Mouse (Mus musculus): ENCODE data around the gene Fam214a. TPM values are rescaled to one million over a fixed set of nuclear protein-coding genes. Genes with fewer than 3 reads are reported as not detected.

Fam214a gene
- polyA plus RNA-seq, 1 experiment from 2014 or later: 15.4 TPM

GRCm38 (mm10) chr9:75001611-75002204 is 49.0 kb downstream of the Fam214a start:
- Histone ChIP-seq H3K36me3 (ENCODE audit: insufficient read depth, low read length) (peaks cover 6% of the 10 kb centered on the region; the same call in 1 of the 2 replicates), H3K4me1 (replicated peaks; ENCODE audit: insufficient read depth, low read length) (no peaks in the 10 kb centered on the region), H3K4me2 (ENCODE audit: low read length) (no peak overlapping the region), H3K27me3 (ENCODE audit: insufficient read depth, low read length) (no peaks in the 10 kb centered on the region), H3K4me3 (replicated peaks; ENCODE audit: low read depth, low read length) (no peak overlapping the region), H3K9me3 (replicated peaks; ENCODE audit: low read length) (no peaks in the 10 kb centered on the region), H3K9ac (ENCODE audit: low read depth, low read length) (no peak overlapping the region), H3K27ac (no peak overlapping the region)
- WGBS: 64% methylated on average over 5 of the region's 5 CpGs
- no peak for ATAC-seq (replicated peaks; ENCODE audit: low FRiP score, low read depth)
- DNase-seq (ENCODE audit: low spot score): peak; percentile 58
- no peak for TF ChIP-seq CTCF (IDR thresholded peaks at IDR 0.05; ENCODE audit: low read depth)

- H3K9me3 ChIP-seq (replicated peaks; ENCODE audit: low read length): no peaks in the 10 kb centered on the region
- ATAC-seq (replicated peaks; ENCODE audit: low FRiP score, low read depth) (no peak), DNase-seq (ENCODE audit: low spot score) (no peak)
- TF ChIP-seq CTCF (IDR thresholded peaks at IDR 0.05; ENCODE audit: low read depth): no peak
- H3K4me3 ChIP-seq (replicated peaks; ENCODE audit: low read depth, low read length): no peak overlapping the region
- WGBS: 58% methylated on average over 3 of the region's 3 CpGs
- H3K4me2 ChIP-seq (ENCODE audit: low read length): no peak overlapping the region
- no peaks in the 10 kb centered on the region for H3K4me1 ChIP-seq (replicated peaks; ENCODE audit: insufficient read depth, low read length)
- H3K27me3 ChIP-seq (ENCODE audit: insufficient read depth, low read length): no peaks in the 10 kb centered on the region
- no peak overlapping the region for H3K9ac ChIP-seq (ENCODE audit: low read depth, low read length)
- peaks cover 6% of the 10 kb centered on the region; the same call in 1 of the 2 replicates for H3K36me3 ChIP-seq (ENCODE audit: insufficient read depth, low read length)
- no peak overlapping the region for H3K27ac ChIP-seq
Observed at GRCm38 (mm10) chr9:75002262-75002661, 49.6 kb downstream of the Fam214a start.

- 90% methylated on average over 10 of the region's 10 CpGs for WGBS
- Histone ChIP-seq H3K36me3 (ENCODE audit: insufficient read depth, low read length) (peaks cover 10% of the 10 kb centered on the region), H3K9me3 (replicated peaks; ENCODE audit: low read length) (no peaks in the 10 kb centered on the region), H3K27me3 (ENCODE audit: insufficient read depth, low read length) (no peaks in the 10 kb centered on the region), H3K4me1 (replicated peaks; ENCODE audit: insufficient read depth, low read length) (no peaks in the 10 kb centered on the region), H3K4me2 (ENCODE audit: low read length) (no peak overlapping the region), H3K9ac (ENCODE audit: low read depth, low read length) (no peak overlapping the region), H3K4me3 (replicated peaks; ENCODE audit: low read depth, low read length) (no peak overlapping the region), H3K27ac (no peak overlapping the region)
- DNase-seq (ENCODE audit: low spot score): no peak
- no peak for ATAC-seq (replicated peaks; ENCODE audit: low FRiP score, low read depth)
- TF ChIP-seq CTCF (IDR thresholded peaks at IDR 0.05; ENCODE audit: low read depth): no peak
Observed at GRCm38 (mm10) chr9:75004203-75004602, 51.5 kb downstream of the Fam214a start.

GRCm38 (mm10) chr9:75016591-75016990 is 63.9 kb downstream of the Fam214a start:
- DNase-seq (ENCODE audit: low spot score) (no peak), ATAC-seq (replicated peaks; ENCODE audit: low FRiP score, low read depth) (no peak)
- no peak overlapping the region for H3K4me3 ChIP-seq (replicated peaks; ENCODE audit: low read depth, low read length)
- 92% methylated on average over 2 of the region's 2 CpGs for WGBS
- H3K36me3 ChIP-seq (ENCODE audit: insufficient read depth, low read length): peaks cover 14% of the 10 kb centered on the region; the same call in 1 of the 2 replicates
- H3K27ac ChIP-seq: no peak overlapping the region
- TF ChIP-seq CTCF (IDR thresholded peaks at IDR 0.05; ENCODE audit: low read depth): no peak
- H3K4me1 ChIP-seq (replicated peaks; ENCODE audit: insufficient read depth, low read length): no peaks in the 10 kb centered on the region
- H3K9ac ChIP-seq (ENCODE audit: low read depth, low read length): no peak overlapping the region
- no peak overlapping the region for H3K4me2 ChIP-seq (ENCODE audit: low read length)
- no peaks in the 10 kb centered on the region for H3K9me3 ChIP-seq (replicated peaks; ENCODE audit: low read length)
- H3K27me3 ChIP-seq (ENCODE audit: insufficient read depth, low read length): no peaks in the 10 kb centered on the region

- H3K27me3 ChIP-seq (ENCODE audit: insufficient read depth, low read length): no peaks in the 10 kb centered on the region
- H3K36me3 ChIP-seq (ENCODE audit: insufficient read depth, low read length): peaks cover 14% of the 10 kb centered on the region; the same call in 1 of the 2 replicates
- no peak overlapping the region for H3K27ac ChIP-seq
- H3K9ac ChIP-seq (ENCODE audit: low read depth, low read length): no peak overlapping the region
- ATAC-seq (replicated peaks; ENCODE audit: low FRiP score, low read depth) (no peak), DNase-seq (ENCODE audit: low spot score) (no peak)
- H3K9me3 ChIP-seq (replicated peaks; ENCODE audit: low read length): no peaks in the 10 kb centered on the region
- H3K4me3 ChIP-seq (replicated peaks; ENCODE audit: low read depth, low read length): no peak overlapping the region
- no peak overlapping the region for H3K4me2 ChIP-seq (ENCODE audit: low read length)
- no peaks in the 10 kb centered on the region for H3K4me1 ChIP-seq (replicated peaks; ENCODE audit: insufficient read depth, low read length)
- no peak for TF ChIP-seq CTCF (IDR thresholded peaks at IDR 0.05; ENCODE audit: low read depth)
- 93% methylated on average over 6 of the region's 6 CpGs for WGBS
Observed at GRCm38 (mm10) chr9:75019181-75019580, 66.5 kb downstream of the Fam214a start.

- no peak overlapping the region for H3K4me3 ChIP-seq (replicated peaks; ENCODE audit: low read depth, low read length)
- H3K36me3 ChIP-seq (ENCODE audit: insufficient read depth, low read length): peaks cover 14% of the 10 kb centered on the region; the same call in 1 of the 2 replicates
- TF ChIP-seq CTCF (IDR thresholded peaks at IDR 0.05; ENCODE audit: low read depth): no peak
- H3K9ac ChIP-seq (ENCODE audit: low read depth, low read length): no peak overlapping the region
- ATAC-seq (replicated peaks; ENCODE audit: low FRiP score, low read depth) (no peak), DNase-seq (ENCODE audit: low spot score) (no peak)
- no peak overlapping the region for H3K4me2 ChIP-seq (ENCODE audit: low read length)
- 89% methylated on average over 3 of the region's 3 CpGs for WGBS
- no peaks in the 10 kb centered on the region for H3K9me3 ChIP-seq (replicated peaks; ENCODE audit: low read length)
- H3K27me3 ChIP-seq (ENCODE audit: insufficient read depth, low read length): no peaks in the 10 kb centered on the region
- H3K4me1 ChIP-seq (replicated peaks; ENCODE audit: insufficient read depth, low read length): no peaks in the 10 kb centered on the region
- H3K27ac ChIP-seq: no peak overlapping the region
Observed at GRCm38 (mm10) chr9:75019592-75019991, 66.9 kb downstream of the Fam214a start.

GRCm38 (mm10) chr9:75020561-75020960 is 67.9 kb downstream of the Fam214a start:
- WGBS: 83% methylated on average over 4 of the region's 4 CpGs
- TF ChIP-seq CTCF (IDR thresholded peaks at IDR 0.05; ENCODE audit: low read depth): no peak
- Histone ChIP-seq H3K9ac (ENCODE audit: low read depth, low read length) (no peak overlapping the region), H3K9me3 (replicated peaks; ENCODE audit: low read length) (no peaks in the 10 kb centered on the region), H3K4me2 (ENCODE audit: low read length) (no peak overlapping the region), H3K4me3 (replicated peaks; ENCODE audit: low read depth, low read length) (no peak overlapping the region), H3K36me3 (ENCODE audit: insufficient read depth, low read length) (peaks cover 14% of the 10 kb centered on the region; the same call in 1 of the 2 replicates), H3K27me3 (ENCODE audit: insufficient read depth, low read length) (no peaks in the 10 kb centered on the region), H3K4me1 (replicated peaks; ENCODE audit: insufficient read depth, low read length) (no peaks in the 10 kb centered on the region), H3K27ac (no peak overlapping the region)
- DNase-seq (ENCODE audit: low spot score) (no peak), ATAC-seq (replicated peaks; ENCODE audit: low FRiP score, low read depth) (no peak)

All from kidney, postnatal 0 days (tissue).